Mouse (Mus musculus): ENCODE results near the gene Slc46a3.

DNA sequence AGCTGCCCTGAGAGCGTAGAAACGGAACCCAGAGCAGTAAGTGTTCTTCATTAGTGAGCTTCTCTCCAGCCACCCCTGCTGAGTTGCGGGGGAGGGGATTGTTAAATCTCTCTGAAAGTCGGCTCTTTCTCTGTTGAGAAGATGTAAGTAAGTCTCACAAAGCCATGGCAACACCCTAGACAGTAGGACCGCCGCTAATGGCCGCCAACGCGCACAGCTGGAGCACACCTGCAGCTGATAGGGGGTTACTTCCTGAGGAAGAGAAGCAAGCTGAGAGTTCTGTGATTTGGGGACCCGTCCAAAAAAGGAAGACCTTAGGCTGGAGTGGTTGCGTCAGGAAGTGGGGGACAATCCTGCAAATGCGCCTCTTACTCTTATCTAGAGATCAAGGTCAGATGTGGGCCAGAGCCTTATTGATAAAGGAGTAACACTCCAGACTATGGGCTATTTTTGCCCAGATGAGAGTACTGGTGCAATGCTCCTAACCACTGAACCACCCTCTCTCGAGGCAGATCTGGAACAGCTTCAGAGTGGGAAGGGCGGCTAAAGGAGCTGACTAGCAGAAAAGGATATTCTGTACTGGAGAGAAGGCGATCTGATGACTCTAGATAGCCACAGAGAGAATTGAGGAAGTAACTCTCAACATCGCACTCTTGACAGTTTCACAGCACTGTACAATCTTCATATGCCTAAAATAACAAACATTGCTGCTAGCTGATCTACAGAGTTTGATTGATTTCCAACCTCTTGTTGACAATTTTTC, 1.0 kb upstream of the Slc46a3 start:
- TF ChIP-seq CTCF (IDR thresholded peaks at IDR 0.05; ENCODE audit: control insufficient read depth, insufficient read depth, insufficient replicate concordance, low read depth, low read length) (no peak), POLR2A (IDR thresholded peaks at IDR 0.05; ENCODE audit: control insufficient read depth, low read depth, low read length) (no peak)

Data from testis, adult 2 months (tissue).